Mouse (Mus musculus) hindbrain, embryonic 12.5 days (tissue): ENCODE measurements at regions not wholly inside any gene's neighbourhood (a gene's known extent, or its start where the extent isn't known, plus 50 kb on each side); places are given as distances from the start of the nearest gene placed in this dataset.

Source experiments
- ATAC-seq: fragments of 200-750 bp; cut with Nextera tagmentation; 2 replicates; pipeline ENCODE4 v1.8.0; 2017; ENCODE audit warnings: moderate TSS enrichment; ENCODE audit not compliant: low FRiP score
- H3K27ac ChIP-seq: fragments of 300-500 bp; sonication (generic); 2 replicates; pipeline ENCODE4 v1.5.1; 2016; ENCODE audit warnings: mild to moderate bottlenecking
- H3K27me3 ChIP-seq: fragments of 300-500 bp; sonication (generic); 2 replicates; pipeline ENCODE4 v1.6.1; 2016; ENCODE audit warnings: mild to moderate bottlenecking
- H3K36me3 ChIP-seq: fragments of 300-500 bp; sonication (generic); 2 replicates; pipeline ENCODE4 v1.6.1; 2016; ENCODE audit warnings: mild to moderate bottlenecking
- H3K4me1 ChIP-seq: fragments of 300-500 bp; sonication (generic); 2 replicates; pipeline ENCODE4 v1.6.1; 2016
- H3K4me2 ChIP-seq: fragments of 300-500 bp; sonication (generic); replicated peaks from 2 replicates; pipeline ENCODE4 v1.6.1; 2016; ENCODE audit warnings: mild to moderate bottlenecking
- H3K4me3 ChIP-seq: fragments of 300-500 bp; sonication (generic); 2 replicates; pipeline ENCODE4 v1.5.1; 2016; ENCODE audit warnings: mild to moderate bottlenecking
- H3K9ac ChIP-seq: fragments of 300-500 bp; sonication (generic); 2 replicates; pipeline ENCODE4 v1.6.1; 2016; ENCODE audit warnings: mild to moderate bottlenecking, moderate library complexity
- H3K9me3 ChIP-seq: fragments of 300-500 bp; sonication (generic); replicated peaks from 2 replicates; pipeline ENCODE4 v1.6.1; 2016; ENCODE audit warnings: mild to moderate bottlenecking
- WGBS: fragments of 180-500 bp; shearing (Covaris S2); methylation state at CpG from one replicate; pipeline ENCODE4 v1.1.7; 2016; 5-methylcytosine and 5-hydroxymethylcytosine counted together

GRCm38 (mm10) chr10:16527693-16528092, 1195.3 kb upstream of the Cited2 start:
- H3K9ac ChIP-seq: no peak overlapping the region
- H3K4me3 ChIP-seq: no peak overlapping the region
- WGBS: 74% methylated on average over 1 of the region's 1 CpGs
- ATAC-seq: no peak
- H3K4me1 ChIP-seq: no peaks in the 10 kb centered on the region
- H3K9me3 ChIP-seq: no peaks in the 10 kb centered on the region
- no peaks in the 10 kb centered on the region for H3K36me3 ChIP-seq
- no peak overlapping the region for H3K27ac ChIP-seq
- no peaks in the 10 kb centered on the region for H3K27me3 ChIP-seq
- no peak overlapping the region for H3K4me2 ChIP-seq

GRCm38 (mm10) chr10:16537660-16538059, 1185.4 kb upstream of the Cited2 start:
- Histone ChIP-seq H3K9me3 (no peaks in the 10 kb centered on the region), H3K4me3 (no peak overlapping the region), H3K27me3 (no peaks in the 10 kb centered on the region), H3K36me3 (no peaks in the 10 kb centered on the region), H3K4me1 (no peaks in the 10 kb centered on the region), H3K9ac (no peak overlapping the region), H3K27ac (no peak overlapping the region), H3K4me2 (no peak overlapping the region)
- WGBS: 54% methylated on average over 3 of the region's 3 CpGs
- ATAC-seq: 0 out of 2 replicates have a peak, but pooled peaks have one; percentile 29

GRCm38 (mm10) chr10:16538379-16538778, 1184.6 kb upstream of the Cited2 start:
- 54% methylated on average over 1 of the region's 1 CpGs for WGBS

GRCm38 (mm10) chr10:16545445-16545844, 1177.6 kb upstream of the Cited2 start:
- WGBS: 12% methylated on average over 1 of the region's 1 CpGs

More at GRCm38 (mm10) chr10:16538379-16538778, 1184.6 kb upstream of the Cited2 start:
- Histone ChIP-seq H3K36me3 (no peaks in the 10 kb centered on the region), H3K4me2 (no peak overlapping the region), H3K27ac (no peak overlapping the region), H3K9ac (no peak overlapping the region), H3K4me1 (no peaks in the 10 kb centered on the region), H3K9me3 (no peaks in the 10 kb centered on the region), H3K27me3 (no peaks in the 10 kb centered on the region), H3K4me3 (no peak overlapping the region)
- no peak for ATAC-seq

GRCm38 (mm10) chr10:16552861-16553635, 1170.0 kb upstream of the Cited2 start:
- no peaks in the 10 kb centered on the region for H3K4me1 ChIP-seq
- WGBS: 78% methylated on average over 3 of the region's 3 CpGs
- no peaks in the 10 kb centered on the region for H3K9me3 ChIP-seq
- no peak overlapping the region for H3K9ac ChIP-seq
- no peaks in the 10 kb centered on the region for H3K27me3 ChIP-seq
- ATAC-seq: no peak
- no peaks in the 10 kb centered on the region for H3K36me3 ChIP-seq
- H3K27ac ChIP-seq: no peak overlapping the region
- no peak overlapping the region for H3K4me3 ChIP-seq
- no peak overlapping the region for H3K4me2 ChIP-seq

More at GRCm38 (mm10) chr10:16545445-16545844, 1177.6 kb upstream of the Cited2 start:
- H3K9me3 ChIP-seq: no peaks in the 10 kb centered on the region
- H3K36me3 ChIP-seq: no peaks in the 10 kb centered on the region
- peaks cover 4% of the 10 kb centered on the region; the same call in 1 of the 2 replicates for H3K4me1 ChIP-seq
- no peak overlapping the region for H3K27ac ChIP-seq
- H3K4me3 ChIP-seq: no peak overlapping the region
- no peak overlapping the region for H3K9ac ChIP-seq
- no peaks in the 10 kb centered on the region for H3K27me3 ChIP-seq
- H3K4me2 ChIP-seq: no peak overlapping the region
- no peak for ATAC-seq

GRCm38 (mm10) chr10:16574568-16574967, 1148.5 kb upstream of the Cited2 start:
- H3K4me2 ChIP-seq: no peak overlapping the region

GRCm38 (mm10) chr10:16578554-16579078, 1144.4 kb upstream of the Cited2 start:
- H3K4me2 ChIP-seq: no peak overlapping the region
- WGBS: 88% methylated on average over 4 of the region's 4 CpGs
- no peak overlapping the region for H3K27ac ChIP-seq
- H3K9me3 ChIP-seq: no peaks in the 10 kb centered on the region
- H3K9ac ChIP-seq: no peak overlapping the region
- no peaks in the 10 kb centered on the region for H3K36me3 ChIP-seq
- ATAC-seq: no peak
- H3K27me3 ChIP-seq: no peaks in the 10 kb centered on the region
- no peak overlapping the region for H3K4me3 ChIP-seq
- no peaks in the 10 kb centered on the region for H3K4me1 ChIP-seq

More at GRCm38 (mm10) chr10:16574568-16574967, 1148.5 kb upstream of the Cited2 start:
- Histone ChIP-seq H3K27ac (no peak overlapping the region), H3K4me3 (no peak overlapping the region), H3K27me3 (no peaks in the 10 kb centered on the region), H3K36me3 (no peaks in the 10 kb centered on the region), H3K9me3 (no peaks in the 10 kb centered on the region), H3K9ac (no peak overlapping the region), H3K4me1 (no peaks in the 10 kb centered on the region)
- no peak for ATAC-seq
- WGBS: 65% methylated on average over 1 of the region's 1 CpGs

GRCm38 (mm10) chr10:16580200-16580599, 1142.8 kb upstream of the Cited2 start:
- no peak for ATAC-seq
- Histone ChIP-seq H3K4me2 (no peak overlapping the region), H3K9ac (no peak overlapping the region), H3K4me3 (no peak overlapping the region), H3K4me1 (no peaks in the 10 kb centered on the region), H3K9me3 (no peaks in the 10 kb centered on the region), H3K27ac (no peak overlapping the region), H3K36me3 (no peaks in the 10 kb centered on the region), H3K27me3 (no peaks in the 10 kb centered on the region)
- 68% methylated on average over 3 of the region's 3 CpGs for WGBS

- Histone ChIP-seq H3K27ac (no peak overlapping the region), H3K9ac (no peak overlapping the region), H3K4me2 (no peak overlapping the region), H3K27me3 (no peaks in the 10 kb centered on the region), H3K36me3 (no peaks in the 10 kb centered on the region), H3K9me3 (no peaks in the 10 kb centered on the region), H3K4me3 (no peak overlapping the region), H3K4me1 (no peaks in the 10 kb centered on the region)
- WGBS: 82% methylated on average over 2 of the region's 2 CpGs
- no peak for ATAC-seq
These were observed 1134.2 kb upstream of the Cited2 start for GRCm38 (mm10) chr10:16588833-16589232.

GRCm38 (mm10) chr10:16589399-16589798, 1133.6 kb upstream of the Cited2 start:
- H3K9ac ChIP-seq: no peak overlapping the region
- H3K36me3 ChIP-seq: no peaks in the 10 kb centered on the region
- no peak overlapping the region for H3K4me2 ChIP-seq
- no peak overlapping the region for H3K4me3 ChIP-seq
- no peak overlapping the region for H3K27ac ChIP-seq
- ATAC-seq: no peak
- H3K27me3 ChIP-seq: no peaks in the 10 kb centered on the region
- H3K4me1 ChIP-seq: no peaks in the 10 kb centered on the region
- WGBS: 71% methylated on average over 3 of the region's 3 CpGs
- no peaks in the 10 kb centered on the region for H3K9me3 ChIP-seq

- Histone ChIP-seq H3K27ac (no peak overlapping the region), H3K27me3 (no peaks in the 10 kb centered on the region), H3K4me2 (no peak overlapping the region), H3K36me3 (no peaks in the 10 kb centered on the region), H3K4me3 (no peak overlapping the region), H3K9ac (no peak overlapping the region), H3K9me3 (no peaks in the 10 kb centered on the region), H3K4me1 (no peaks in the 10 kb centered on the region)
- 96% methylated on average over 4 of the region's 4 CpGs for WGBS
- no peak for ATAC-seq
These were observed 1130.1 kb upstream of the Cited2 start for GRCm38 (mm10) chr10:16592870-16593269.

- WGBS: 84% methylated on average over 1 of the region's 1 CpGs
- Histone ChIP-seq H3K9ac (no peak overlapping the region), H3K4me1 (no peaks in the 10 kb centered on the region), H3K9me3 (no peaks in the 10 kb centered on the region), H3K4me2 (no peak overlapping the region), H3K4me3 (no peak overlapping the region), H3K27me3 (no peaks in the 10 kb centered on the region), H3K27ac (no peak overlapping the region), H3K36me3 (no peaks in the 10 kb centered on the region)
- no peak for ATAC-seq
These were observed 1123.0 kb upstream of the Cited2 start for GRCm38 (mm10) chr10:16600041-16600440.
